13 mouse cellular contexts compared by ENCODE assay signal in the genomic region with DNA sequence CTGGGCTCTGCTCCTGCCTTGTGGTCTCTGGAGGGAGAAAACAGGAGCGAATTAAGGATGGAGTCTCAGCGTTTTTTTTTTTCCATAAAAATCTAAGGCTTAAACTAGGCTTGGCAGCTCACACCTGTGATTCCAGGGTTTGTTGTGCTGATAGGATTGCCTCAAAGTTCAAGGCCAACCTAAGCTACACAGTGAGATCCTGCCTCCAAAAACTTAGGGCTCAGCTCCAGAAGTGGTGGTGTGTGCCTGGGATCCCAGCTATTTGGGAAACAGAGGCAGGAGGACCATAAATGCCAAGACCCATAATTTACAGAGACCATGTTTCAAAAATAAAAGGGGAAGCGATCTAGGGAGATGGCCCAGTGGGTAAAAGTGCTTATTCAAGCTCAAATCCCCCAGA. TPM values are rescaled to one million over a fixed set of nuclear protein-coding genes. Genes with fewer than 3 reads are reported as not detected.
DNase-seq lines count a peak whose midpoint lies in the region; ATAC-seq and TF ChIP-seq lines count a peak whose summit lies in the region.
"Had no signal": no experiment of that assay in that cellular context is flagged by ENCODE, and none has a peak within 500 bp of the region (broad histone marks: within the 10 kb centered on the region; RNA-seq: fewer than 3 reads in every experiment).

No protein-coding gene starts in this region.

- H3K27ac ChIP-seq in kidney, embryonic 14.5 days (ENCODE audit: low read depth, low read length): no peak overlapping the region
- peak overlapping the region; percentile 62 for H3K27ac ChIP-seq in ES-Bruce4 (ENCODE audit: insufficient read depth, low read length)
- H3K27ac ChIP-seq in limb, embryonic 10.5 days: peak overlapping the region; percentile 96
- H3K27ac ChIP-seq: hindbrain, embryonic 15.5 days; midbrain, embryonic 12.5 days had no signal

- DNase-seq in kidney, postnatal 4 days: no peak
- DNase-seq in limb, embryonic 10.5 days (ENCODE audit: low spot score): no peak
- DNase-seq in embryo, embryonic 10.5 days (ENCODE audit: low spot score): no peak
- no peak for DNase-seq in adrenal gland, postnatal 36 days
- DNase-seq: cerebellum, adult 9-10 months; right cerebral cortex, adult 18-20 months had no signal

- H3K36me3 ChIP-seq in kidney, embryonic 14.5 days (ENCODE audit: control insufficient read depth, insufficient read depth, low read length): peaks cover 17% of the 10 kb centered on the region; the same call in 1 of the 2 replicates
- H3K36me3 ChIP-seq in C2C12 (ENCODE audit: control insufficient read depth, insufficient read depth): peaks cover 53% of the 10 kb centered on the region
- H3K36me3 ChIP-seq in ES-Bruce4 (ENCODE audit: control insufficient read depth, insufficient read depth, low read length, poor library complexity, severe bottlenecking): peaks cover 8% of the 10 kb centered on the region
- H3K36me3 ChIP-seq in limb, embryonic 10.5 days: peaks cover 45% of the 10 kb centered on the region
- H3K36me3 ChIP-seq: hindbrain, embryonic 15.5 days had no signal

- no peak for ATAC-seq in kidney, embryonic 14.5 days (ENCODE audit: low FRiP score, low TSS enrichment)
- ATAC-seq in megakaryocyte, adult 5-6 weeks (ENCODE audit: poor library complexity, severe bottlenecking): no peak

- peak overlapping the region; percentile 41; the same call in 1 of the 2 replicates for H3K4me2 ChIP-seq in kidney, embryonic 14.5 days (replicated peaks; ENCODE audit: low read depth, low read length)

- H3ac ChIP-seq in C2C12 (ENCODE audit: control insufficient read depth, insufficient read length, low read depth): no peak overlapping the region

- 44% methylated on average over 3 of the region's 3 CpGs for WGBS in kidney, embryonic 14.5 days
- WGBS in limb, embryonic 10.5 days: 50% methylated on average over 3 of the region's 3 CpGs

- no peak for TF ChIP-seq CTCF in C2C12 (IDR thresholded peaks at IDR 0.05; ENCODE audit: control insufficient read depth, insufficient read depth, insufficient read length)
- TF ChIP-seq CTCF in ES-Bruce4 (IDR thresholded peaks at IDR 0.05; ENCODE audit: low read depth, low read length): no peak

- H3K4me1 ChIP-seq in kidney, embryonic 14.5 days (ENCODE audit: control insufficient read depth, insufficient read depth, low read length): peaks cover 52% of the 10 kb centered on the region
- H3K4me1 ChIP-seq in ES-Bruce4 (ENCODE audit: control insufficient read depth, insufficient read depth, low read length): peaks cover 10% of the 10 kb centered on the region
- H3K4me1 ChIP-seq in limb, embryonic 10.5 days: peaks cover 69% of the 10 kb centered on the region

- no peaks in the 10 kb centered on the region for H3K9me3 ChIP-seq in kidney, embryonic 14.5 days (ENCODE audit: control insufficient read depth, low read length)
- H3K9me3 ChIP-seq in ES-Bruce4 (replicated peaks; ENCODE audit: control insufficient read depth, insufficient read depth, low read length, poor library complexity, severe bottlenecking): no peaks in the 10 kb centered on the region
- H3K9me3 ChIP-seq in limb, embryonic 10.5 days (replicated peaks): no peaks in the 10 kb centered on the region
- H3K9me3 ChIP-seq: hindbrain, embryonic 15.5 days; midbrain, embryonic 12.5 days had no signal

- H3K9ac ChIP-seq in kidney, embryonic 14.5 days (ENCODE audit: low read depth, low read length): no peak overlapping the region
- H3K9ac ChIP-seq in ES-Bruce4 (ENCODE audit: low read depth, poor library complexity, severe bottlenecking): peak overlapping the region; percentile 62

- H3K79me3 ChIP-seq in C2C12 (ENCODE audit: low read depth): peaks cover 37% of the 10 kb centered on the region

- no peaks in the 10 kb centered on the region for H3K27me3 ChIP-seq in kidney, embryonic 14.5 days (ENCODE audit: control insufficient read depth, insufficient read depth, low read length)
- H3K27me3 ChIP-seq in C2C12 (ENCODE audit: control insufficient read depth, insufficient read depth, insufficient read length) (no peaks in the 10 kb centered on the region), ES-Bruce4 (ENCODE audit: control insufficient read depth, insufficient read depth, low read length, poor library complexity, severe bottlenecking) (no peaks in the 10 kb centered on the region)
- no peaks in the 10 kb centered on the region for H3K27me3 ChIP-seq in limb, embryonic 10.5 days (ENCODE audit: low read depth, poor library complexity, severe bottlenecking)

- TF ChIP-seq POLR2A in ES-Bruce4 (IDR thresholded peaks at IDR 0.05; ENCODE audit: insufficient read depth, low read length): no peak

- H3K79me2 ChIP-seq in C2C12 (ENCODE audit: control insufficient read depth, insufficient read depth): peaks cover 73% of the 10 kb centered on the region

- peak overlapping the region; percentile 35; the same call in 1 of the 2 replicates for H3K4me3 ChIP-seq in kidney, embryonic 14.5 days (ENCODE audit: low read length)
- peak overlapping the region; percentile 19 for H3K4me3 ChIP-seq in C2C12 (ENCODE audit: insufficient read depth, poor library complexity, severe bottlenecking)
- H3K4me3 ChIP-seq in ES-Bruce4 (ENCODE audit: low read depth, low read length): peak overlapping the region; percentile 48
- H3K4me3 ChIP-seq in limb, embryonic 10.5 days: peak overlapping the region; percentile 55

- TF ChIP-seq EP300 in ES-Bruce4 (IDR thresholded peaks at IDR 0.05; ENCODE audit: insufficient read depth, low read depth, low read length): no peak

TF ChIP-seq in C2C12, 6 proteins besides CTCF, POLR2A, EP300 and RAD21:
- TF ChIP-seq USF1 (IDR thresholded peaks at IDR 0.05; ENCODE audit: low read depth) (no peak), MYOG (IDR thresholded peaks at IDR 0.05; ENCODE audit: control insufficient read depth, extremely low read depth, insufficient read length) (no peak), MYOD1 (IDR thresholded peaks at IDR 0.05; ENCODE audit: control insufficient read depth, insufficient read length, low read depth) (no peak), CEBPB (IDR thresholded peaks at IDR 0.05; ENCODE audit: low read depth) (no peak), MAX (IDR thresholded peaks at IDR 0.05) (no peak), FOSL1 (IDR thresholded peaks at IDR 0.05; ENCODE audit: insufficient read depth, low read length, poor library complexity, severe bottlenecking) (no peak)

RNA-seq across cellular contexts. Expression of gene Pcolce, which starts 4.3 kb away (rescaled TPM):
- polyA plus RNA-seq in kidney, embryonic 14.5 days (2014; fragmentation: Nextera tagmentation; extraction: Ambion mirVana): 96.0 and 97.6 TPM in 2 replicates
- 651 TPM for polyA plus RNA-seq in C2C12 (2012; fragmentation: generic; extraction: Trizol)
- 49.2 and 60.6 TPM in 2 replicates for polyA plus RNA-seq in ES-Bruce4 (2011; ENCODE audit: insufficient read depth, insufficient read length, low read depth, missing spikeins)
- polyA plus RNA-seq in limb, embryonic 10.5 days (2016; fragmentation: Nextera tagmentation; extraction: Ambion mirVana): 153 and 165 TPM in 2 replicates
- 0.40 and 1.0 TPM in 2 replicates for total RNA-seq in megakaryocyte, adult 5-6 weeks (2015)
- 0.51 TPM in 1 of 2 replicates, not detected in the other for total RNA-seq in megakaryocyte, adult 5-6 weeks (2017)
- total RNA-seq in adrenal gland, postnatal 36 days (2021): 100 to 1,000 TPM; 874 to 904 TPM

RNA-seq across cellular contexts. Expression of gene Mospd3, which starts 8.4 kb away (rescaled TPM):
- polyA plus RNA-seq in kidney, embryonic 14.5 days (2014; fragmentation: Nextera tagmentation; extraction: Ambion mirVana): 25.4 and 27.6 TPM in 2 replicates
- polyA plus RNA-seq in C2C12 (2012; fragmentation: generic; extraction: Trizol) (28.6 TPM), ES-Bruce4 (2011; ENCODE audit: insufficient read depth, insufficient read length, low read depth, missing spikeins) (20.3 and 22.4 TPM in 2 replicates)
- polyA plus RNA-seq in limb, embryonic 10.5 days (2016; fragmentation: Nextera tagmentation; extraction: Ambion mirVana): 14.7 and 16.4 TPM in 2 replicates
- 60.5 and 64.2 TPM in 2 replicates for total RNA-seq in megakaryocyte, adult 5-6 weeks (2015)
- total RNA-seq in megakaryocyte, adult 5-6 weeks (2017): 6.4 and 10.6 TPM in 2 replicates
- total RNA-seq in adrenal gland, postnatal 36 days (2021): 10 to 100 TPM; 45.6 to 47.8 TPM

RNA-seq across cellular contexts. Expression of gene Fbxo24, which starts 19.5 kb away (rescaled TPM):
- not detected in 2 replicates for polyA plus RNA-seq in kidney, embryonic 14.5 days (2014; fragmentation: Nextera tagmentation; extraction: Ambion mirVana)
- 0.29 TPM for polyA plus RNA-seq in C2C12 (2012; fragmentation: generic; extraction: Trizol)
- polyA plus RNA-seq in ES-Bruce4 (2011; ENCODE audit: insufficient read depth, insufficient read length, low read depth, missing spikeins): 0.48 and 0.94 TPM in 2 replicates
- 0.11 and 0.60 TPM in 2 replicates for polyA plus RNA-seq in limb, embryonic 10.5 days (2016; fragmentation: Nextera tagmentation; extraction: Ambion mirVana)
- 0.18 TPM in 1 of 2 replicates, not detected in the other for total RNA-seq in megakaryocyte, adult 5-6 weeks (2015)
- 0.37 TPM in 1 of 2 replicates, not detected in the other for total RNA-seq in megakaryocyte, adult 5-6 weeks (2017)
- total RNA-seq in adrenal gland, postnatal 36 days (2021): 1 to 10 TPM in 1 of 2 experiments, under 1 TPM in 1; 0.93 to 1.7 TPM
- total RNA-seq: granulocyte monocyte progenitor cell, adult 5-6 weeks had no signal

RNA-seq across cellular contexts. Expression of gene Lrch4, which starts 19.6 kb away (rescaled TPM):
- polyA plus RNA-seq in kidney, embryonic 14.5 days (2014; fragmentation: Nextera tagmentation; extraction: Ambion mirVana): 37.6 and 43.2 TPM in 2 replicates
- polyA plus RNA-seq in C2C12 (2012; fragmentation: generic; extraction: Trizol) (27.5 TPM), ES-Bruce4 (2011; ENCODE audit: insufficient read depth, insufficient read length, low read depth, missing spikeins) (25.1 and 28.6 TPM in 2 replicates)
- 25.9 and 32.2 TPM in 2 replicates for polyA plus RNA-seq in limb, embryonic 10.5 days (2016; fragmentation: Nextera tagmentation; extraction: Ambion mirVana)
- 76.5 and 93.0 TPM in 2 replicates for total RNA-seq in megakaryocyte, adult 5-6 weeks (2015)
- 57.1 and 66.7 TPM in 2 replicates for total RNA-seq in megakaryocyte, adult 5-6 weeks (2017)
- 10 to 100 TPM; 23.5 to 36.1 TPM for total RNA-seq in adrenal gland, postnatal 36 days (2021)

RNA-seq across cellular contexts. Expression of gene Gm20605, which starts 19.7 kb away (rescaled TPM):
- 5.7 and 12.5 TPM in 2 replicates for polyA plus RNA-seq in kidney, embryonic 14.5 days (2014; fragmentation: Nextera tagmentation; extraction: Ambion mirVana)
- 5.0 TPM for polyA plus RNA-seq in C2C12 (2012; fragmentation: generic; extraction: Trizol)
- 5.4 and 9.0 TPM in 2 replicates for polyA plus RNA-seq in ES-Bruce4 (2011; ENCODE audit: insufficient read depth, insufficient read length, low read depth, missing spikeins)
- polyA plus RNA-seq in limb, embryonic 10.5 days (2016; fragmentation: Nextera tagmentation; extraction: Ambion mirVana): 12.6 and 14.8 TPM in 2 replicates
- 8.1 and 10.2 TPM in 2 replicates for total RNA-seq in megakaryocyte, adult 5-6 weeks (2015)
- 5.7 and 18.8 TPM in 2 replicates for total RNA-seq in megakaryocyte, adult 5-6 weeks (2017)
- total RNA-seq in adrenal gland, postnatal 36 days (2021): 1 to 10 TPM; 7.9 to 9.6 TPM
